Mouse (Mus musculus): Measurements from ENCODE around the gene Sp1. TPM values are rescaled to one million over a fixed set of nuclear protein-coding genes. Genes with fewer than 3 reads are reported as not detected.

Gene Sp1
- total and polyA plus RNA-seq, 2 experiments from 2014 or later = 3.1 to 32.1 TPM

DNA sequence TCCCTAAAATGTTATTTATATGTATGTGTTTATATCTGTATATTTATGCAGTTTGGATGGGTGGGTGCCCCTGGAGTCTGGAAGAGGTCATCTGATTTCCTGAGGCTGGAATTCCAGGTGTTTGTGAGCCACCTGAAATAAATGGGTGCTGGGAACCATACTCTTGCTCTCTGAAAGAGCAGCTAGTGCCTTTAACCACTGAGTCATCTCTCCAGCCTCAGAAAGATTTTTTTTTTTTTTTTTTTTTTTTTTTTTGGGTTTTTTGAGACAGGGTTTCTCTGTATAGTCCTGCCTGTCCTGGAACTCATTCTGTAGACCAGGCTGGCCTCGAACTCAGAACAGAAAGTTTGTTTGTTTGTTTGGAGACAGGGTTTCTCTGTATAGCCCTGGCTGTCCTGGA is 5.1 kb downstream of the Sp1 start:
- Histone ChIP-seq H3K4me3 (ENCODE audit: low read depth, low read length) (no peak overlapping the region), H3K9ac (replicated peaks; ENCODE audit: low read depth, low read length) (no peak overlapping the region), H3K9me3 (replicated peaks; ENCODE audit: control insufficient read depth, low read length) (no peaks in the 10 kb centered on the region), H3K4me1 (ENCODE audit: control insufficient read depth, insufficient read depth) (peaks cover 15% of the 10 kb centered on the region), H3K27ac (ENCODE audit: low read depth) (no peak overlapping the region), H3K4me2 (ENCODE audit: low read depth, low read length) (no peak overlapping the region), H3K36me3 (replicated peaks; ENCODE audit: control insufficient read depth, insufficient read depth, low read length) (peaks cover 57% of the 10 kb centered on the region), H3K27me3 (ENCODE audit: control insufficient read depth, insufficient read depth, low read length) (no peaks in the 10 kb centered on the region)
- DNase-seq (ENCODE audit: low spot score) (no peak), ATAC-seq (ENCODE audit: insufficient read depth, low read depth) (no peak)
- TF ChIP-seq EP300 (IDR thresholded peaks at IDR 0.05; ENCODE audit: low read depth) = no peak
- no peak for TF ChIP-seq CTCF (IDR thresholded peaks at IDR 0.05; ENCODE audit: low read depth)
- WGBS = 96% methylated on average over 1 of the region's 1 CpGs

GRCm38 (mm10) chr15:102413687-102414086 is 7.7 kb downstream of the Sp1 start:
- peaks cover 9% of the 10 kb centered on the region for H3K4me1 ChIP-seq (ENCODE audit: control insufficient read depth, insufficient read depth)
- no peaks in the 10 kb centered on the region for H3K27me3 ChIP-seq (ENCODE audit: control insufficient read depth, insufficient read depth, low read length)
- no peaks in the 10 kb centered on the region for H3K9me3 ChIP-seq (replicated peaks; ENCODE audit: control insufficient read depth, low read length)
- peaks cover 46% of the 10 kb centered on the region for H3K36me3 ChIP-seq (replicated peaks; ENCODE audit: control insufficient read depth, insufficient read depth, low read length)
- ATAC-seq (ENCODE audit: insufficient read depth, low read depth) (no peak), DNase-seq (ENCODE audit: low spot score) (no peak)
- no peak overlapping the region for H3K4me3 ChIP-seq (ENCODE audit: low read depth, low read length)
- no peak for TF ChIP-seq CTCF (IDR thresholded peaks at IDR 0.05; ENCODE audit: low read depth)
- TF ChIP-seq EP300 (IDR thresholded peaks at IDR 0.05; ENCODE audit: low read depth) = no peak
- no peak overlapping the region for H3K9ac ChIP-seq (replicated peaks; ENCODE audit: low read depth, low read length)
- H3K27ac ChIP-seq (ENCODE audit: low read depth) = no peak overlapping the region
- H3K4me2 ChIP-seq (ENCODE audit: low read depth, low read length) = no peak overlapping the region

GRCm38 (mm10) chr15:102417524-102417923 is 11.6 kb downstream of the Sp1 start:
- H3K4me1 ChIP-seq (ENCODE audit: control insufficient read depth, insufficient read depth) = no peaks in the 10 kb centered on the region; the same call in 1 of the 2 replicates
- no peak overlapping the region for H3K27ac ChIP-seq (ENCODE audit: low read depth)
- no peaks in the 10 kb centered on the region for H3K27me3 ChIP-seq (ENCODE audit: control insufficient read depth, insufficient read depth, low read length)
- 76% methylated on average over 2 of the region's 2 CpGs for WGBS
- no peak overlapping the region for H3K4me2 ChIP-seq (ENCODE audit: low read depth, low read length)
- peaks cover 15% of the 10 kb centered on the region; the same call in 1 of the 2 replicates for H3K36me3 ChIP-seq (replicated peaks; ENCODE audit: control insufficient read depth, insufficient read depth, low read length)
- ATAC-seq (ENCODE audit: insufficient read depth, low read depth) = no peak
- TF ChIP-seq CTCF (IDR thresholded peaks at IDR 0.05; ENCODE audit: low read depth) (no peak), EP300 (IDR thresholded peaks at IDR 0.05; ENCODE audit: low read depth) (no peak)
- H3K9ac ChIP-seq (replicated peaks; ENCODE audit: low read depth, low read length) = no peak overlapping the region
- H3K9me3 ChIP-seq (replicated peaks; ENCODE audit: control insufficient read depth, low read length) = no peaks in the 10 kb centered on the region
- H3K4me3 ChIP-seq (ENCODE audit: low read depth, low read length) = no peak overlapping the region
- no peak for DNase-seq (ENCODE audit: low spot score)

GRCm38 (mm10) chr15:102420986-102421385 is 15.0 kb downstream of the Sp1 start:
- Histone ChIP-seq H3K4me3 (ENCODE audit: low read depth, low read length) (no peak overlapping the region), H3K27me3 (ENCODE audit: control insufficient read depth, insufficient read depth, low read length) (no peaks in the 10 kb centered on the region), H3K9me3 (replicated peaks; ENCODE audit: control insufficient read depth, low read length) (no peaks in the 10 kb centered on the region), H3K27ac (ENCODE audit: low read depth) (0 out of 2 replicates have a peak overlapping the region, but pooled peaks have one; percentile 38), H3K36me3 (replicated peaks; ENCODE audit: control insufficient read depth, insufficient read depth, low read length) (peaks cover 7% of the 10 kb centered on the region), H3K4me2 (ENCODE audit: low read depth, low read length) (no peak overlapping the region), H3K4me1 (ENCODE audit: control insufficient read depth, insufficient read depth) (no peaks in the 10 kb centered on the region; the same call in 1 of the 2 replicates), H3K9ac (replicated peaks; ENCODE audit: low read depth, low read length) (no peak overlapping the region)
- ATAC-seq (ENCODE audit: insufficient read depth, low read depth) (no peak), DNase-seq (ENCODE audit: low spot score) (no peak)
- WGBS = 24% methylated on average over 1 of the region's 1 CpGs
- TF ChIP-seq EP300 (IDR thresholded peaks at IDR 0.05; ENCODE audit: low read depth) (no peak), CTCF (IDR thresholded peaks at IDR 0.05; ENCODE audit: low read depth) (no peak)

GRCm38 (mm10) chr15:102421437-102421836 is 15.5 kb downstream of the Sp1 start:
- DNase-seq (ENCODE audit: low spot score) (peak; percentile 47), ATAC-seq (ENCODE audit: insufficient read depth, low read depth) (no peak)
- 46% methylated on average over 3 of the region's 3 CpGs for WGBS
- no peak overlapping the region for H3K4me3 ChIP-seq (ENCODE audit: low read depth, low read length)
- H3K36me3 ChIP-seq (replicated peaks; ENCODE audit: control insufficient read depth, insufficient read depth, low read length) = peaks cover 11% of the 10 kb centered on the region
- no peak overlapping the region for H3K27ac ChIP-seq (ENCODE audit: low read depth)
- no peaks in the 10 kb centered on the region for H3K27me3 ChIP-seq (ENCODE audit: control insufficient read depth, insufficient read depth, low read length)
- TF ChIP-seq CTCF (IDR thresholded peaks at IDR 0.05; ENCODE audit: low read depth) (peak; percentile 66), EP300 (IDR thresholded peaks at IDR 0.05; ENCODE audit: low read depth) (no peak)
- no peak overlapping the region for H3K9ac ChIP-seq (replicated peaks; ENCODE audit: low read depth, low read length)
- H3K9me3 ChIP-seq (replicated peaks; ENCODE audit: control insufficient read depth, low read length) = no peaks in the 10 kb centered on the region
- no peak overlapping the region for H3K4me2 ChIP-seq (ENCODE audit: low read depth, low read length)
- no peaks in the 10 kb centered on the region; the same call in 1 of the 2 replicates for H3K4me1 ChIP-seq (ENCODE audit: control insufficient read depth, insufficient read depth)

- DNase-seq (ENCODE audit: low spot score) = no peak
- Histone ChIP-seq H3K36me3 (replicated peaks; ENCODE audit: control insufficient read depth, insufficient read depth, low read length) (peaks cover 31% of the 10 kb centered on the region), H3K27me3 (ENCODE audit: control insufficient read depth, insufficient read depth, low read length) (no peaks in the 10 kb centered on the region), H3K27ac (ENCODE audit: low read depth) (no peak overlapping the region), H3K4me3 (ENCODE audit: low read depth, low read length) (no peak overlapping the region), H3K9ac (replicated peaks; ENCODE audit: low read depth, low read length) (no peak overlapping the region), H3K4me1 (ENCODE audit: control insufficient read depth, insufficient read depth) (no peaks in the 10 kb centered on the region; the same call in 1 of the 2 replicates), H3K4me2 (ENCODE audit: low read depth, low read length) (no peak overlapping the region), H3K9me3 (replicated peaks; ENCODE audit: control insufficient read depth, low read length) (no peaks in the 10 kb centered on the region)
- 95% methylated on average over 2 of the region's 2 CpGs for WGBS
- no peak for ATAC-seq (ENCODE audit: insufficient read depth, low read depth)
- TF ChIP-seq CTCF (IDR thresholded peaks at IDR 0.05; ENCODE audit: low read depth) (no peak), EP300 (IDR thresholded peaks at IDR 0.05; ENCODE audit: low read depth) (no peak)
These were observed 17.8 kb downstream of the Sp1 start for GRCm38 (mm10) chr15:102423602-102424240.

Data from heart, postnatal 0 days (tissue).